ENCODE assay signal across 8 mouse cellular contexts in the genomic region with DNA sequence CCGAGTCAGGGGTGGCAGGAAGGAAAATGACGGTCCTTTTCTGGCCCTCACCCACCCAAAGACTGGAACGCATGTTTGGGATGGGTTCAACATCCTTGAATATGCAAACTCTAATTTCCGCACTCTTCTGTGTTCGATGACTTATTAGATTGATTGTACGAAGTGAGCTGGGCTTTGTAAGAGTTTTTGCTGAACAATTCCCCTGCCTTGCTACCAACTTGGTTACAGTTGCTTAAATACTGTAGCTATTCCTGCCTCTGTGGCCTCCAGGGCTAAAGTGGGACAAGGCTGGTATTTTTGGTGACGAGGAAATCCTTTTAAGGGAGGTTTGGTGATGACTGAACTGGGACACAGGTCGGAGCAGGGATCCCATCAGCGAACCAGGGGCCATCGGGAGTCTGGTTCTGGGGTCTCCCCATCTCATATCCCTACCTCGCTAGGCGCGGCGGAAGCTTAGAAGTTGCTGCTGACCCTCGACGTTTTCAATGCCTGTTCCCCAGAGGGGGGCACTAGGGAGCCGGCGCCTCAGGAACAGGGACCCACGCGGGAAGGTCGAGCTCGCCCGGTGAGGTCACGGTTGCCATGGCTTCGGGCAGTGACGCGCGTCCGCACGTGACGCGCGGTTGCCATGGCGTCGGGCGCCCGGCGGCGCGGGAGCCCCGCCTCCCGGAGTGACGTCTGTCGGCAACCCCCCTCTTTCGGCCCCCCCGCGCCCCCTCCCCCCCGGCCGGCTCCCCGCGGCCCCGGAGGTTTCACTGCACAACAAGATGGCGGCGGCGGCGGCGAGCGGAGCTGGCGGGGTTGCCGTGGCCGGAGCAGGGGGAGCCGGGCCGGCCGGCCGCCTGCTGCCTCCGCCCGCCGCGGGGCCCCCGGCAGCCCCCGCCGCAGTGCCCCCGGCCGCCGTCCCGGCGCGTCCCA. TPM values are rescaled to one million over a fixed set of nuclear protein-coding genes. Genes with fewer than 3 reads are reported as not detected.
DNase-seq lines count a peak whose midpoint lies in the region; ATAC-seq lines count a peak whose summit lies in the region.

A gene (minus strand): TSS at position 600 of the 918 bp plus-strand sequence.
A gene (plus strand): TSS at position 730 of the 918 bp plus-strand sequence.

- H3K27ac ChIP-seq in heart, embryonic 11.5 days (ENCODE audit: low read depth, low read length), result peak within 1 kb of the TSS; percentile 90
- peak within 1 kb of the TSS; percentile 96 for H3K27ac ChIP-seq in kidney, embryonic 15.5 days

- H3K4me1 ChIP-seq in erythroblast, embryonic 14.5 days (ENCODE audit: control insufficient read depth), result peaks cover 55% of the 10 kb centered on the region
- peaks cover 34% of the 10 kb centered on the region for H3K4me1 ChIP-seq in heart, embryonic 11.5 days (ENCODE audit: control insufficient read depth, insufficient read depth, low read length)
- H3K4me1 ChIP-seq in kidney, embryonic 15.5 days, result peaks cover 47% of the 10 kb centered on the region

- no peaks in the 10 kb centered on the region for H3K27me3 ChIP-seq in erythroblast, embryonic 14.5 days (ENCODE audit: control insufficient read depth)
- H3K27me3 ChIP-seq in heart, embryonic 11.5 days (ENCODE audit: control insufficient read depth, insufficient read depth, low read length), result no peaks in the 10 kb centered on the region
- no peaks in the 10 kb centered on the region for H3K27me3 ChIP-seq in kidney, embryonic 15.5 days

- peak within 1 kb of the TSS; percentile 92 for H3K4me3 ChIP-seq in erythroblast, embryonic 14.5 days (replicated peaks)
- H3K4me3 ChIP-seq in heart, embryonic 11.5 days (ENCODE audit: low read depth, low read length), result peak within 1 kb of the TSS; percentile 96
- H3K4me3 ChIP-seq in kidney, embryonic 15.5 days (replicated peaks), result peak within 1 kb of the TSS; percentile 96

- peak within 1 kb of the TSS; percentile 98 for H3K9ac ChIP-seq in heart, embryonic 11.5 days (ENCODE audit: low read depth, low read length)
- H3K9ac ChIP-seq in kidney, embryonic 15.5 days, result peak within 1 kb of the TSS; percentile 98

- peak within 1 kb of the TSS; percentile 76 for H3K4me2 ChIP-seq in heart, embryonic 11.5 days
- peak within 1 kb of the TSS; percentile 76 for H3K4me2 ChIP-seq in kidney, embryonic 15.5 days

- peak; percentile 87 for ATAC-seq in heart, embryonic 11.5 days (replicated peaks; ENCODE audit: insufficient number of reproducible peaks, low FRiP score, low TSS enrichment)
- ATAC-seq in kidney, embryonic 15.5 days (replicated peaks; ENCODE audit: low FRiP score), result peak; percentile 89

- no peaks in the 10 kb centered on the region for H3K9me3 ChIP-seq in erythroblast, embryonic 14.5 days (ENCODE audit: control insufficient read depth, low read length)
- H3K9me3 ChIP-seq in heart, embryonic 11.5 days (replicated peaks; ENCODE audit: control insufficient read depth, low read length), result no peaks in the 10 kb centered on the region
- no peaks in the 10 kb centered on the region for H3K9me3 ChIP-seq in kidney, embryonic 15.5 days (replicated peaks)

- H3K36me3 ChIP-seq in erythroblast, embryonic 14.5 days (ENCODE audit: control insufficient read depth), result no peaks in the 10 kb centered on the region
- H3K36me3 ChIP-seq in heart, embryonic 11.5 days (ENCODE audit: control insufficient read depth, insufficient read depth, low read length), result no peaks in the 10 kb centered on the region
- no peaks in the 10 kb centered on the region for H3K36me3 ChIP-seq in kidney, embryonic 15.5 days

- WGBS in heart, embryonic 11.5 days (ENCODE audit: insufficient replicate concordance), result 3% methylated on average over 37 of the region's 78 CpGs
- WGBS in kidney, embryonic 15.5 days, result 2% methylated on average over 45 of the region's 78 CpGs

- peak; percentile 96 for DNase-seq in CD4-positive helper T cell, adult 2 months (ENCODE audit: low read depth, low spot score)
- DNase-seq in brain, embryonic 18.5 days (ENCODE audit: low read depth, low spot score), result peak; percentile 85
- peak; percentile 93 for DNase-seq in liver
- DNase-seq in monocyte, adult 2 months (ENCODE audit: low read depth in 1 of 2, low spot score in 2 of 2), result peak; percentile 85 to 91
- peak; percentile 77 to 87 for DNase-seq in spleen, postnatal 14 days (ENCODE audit: low spot score in 2 of 2)

RNA-seq across cellular contexts. Expression of the first gene that starts in this region (rescaled TPM):
- polyA plus RNA-seq in erythroblast, embryonic 14.5 days (2012), result 8.5 and 11.0 TPM in 2 replicates
- polyA plus RNA-seq in heart, embryonic 11.5 days (2014; fragmentation: Nextera tagmentation; extraction: Ambion mirVana), result 155 and 163 TPM in 2 replicates
- polyA plus RNA-seq in kidney, embryonic 15.5 days (2015; fragmentation: Nextera tagmentation; extraction: Ambion mirVana), result 162 and 170 TPM in 2 replicates

RNA-seq across cellular contexts. Expression of the second gene that starts in this region (rescaled TPM):
- polyA plus RNA-seq in erythroblast, embryonic 14.5 days (2012), result 0.13 and 0.25 TPM in 2 replicates
- polyA plus RNA-seq in heart, embryonic 11.5 days (2014; fragmentation: Nextera tagmentation; extraction: Ambion mirVana), result 10.0 and 10.1 TPM in 2 replicates
- 9.9 and 10.2 TPM in 2 replicates for polyA plus RNA-seq in kidney, embryonic 15.5 days (2015; fragmentation: Nextera tagmentation; extraction: Ambion mirVana)

Comparison
In these comparisons a context has a peak if more than half of its experiments do, and no peak if none do; other contexts are left out.
1. Peak in every context shown above with its lines: DNase-seq, ATAC-seq, H3K4me3 ChIP-seq and H3K27ac ChIP-seq.
2. RNA of the first gene that starts in this region (polyA plus RNA-seq): 162 to 170 TPM in kidney, embryonic 15.5 days and 155 to 163 TPM in heart, embryonic 11.5 days; 8.5 to 11.0 TPM in erythroblast, embryonic 14.5 days; every median in the first group is over 10 times any median in the second.